Mouse (Mus musculus): ENCODE measurements around the gene Ctsd. TPM values are rescaled to one million over a fixed set of nuclear protein-coding genes. Genes with fewer than 3 reads are reported as not detected.

Ctsd gene
- 1,099 and 1,150 TPM in 2 replicates for polyA plus RNA-seq (2012; ENCODE audit: insufficient read depth, insufficient read length, missing spikeins)

GRCm38 (mm10) chr7:142387419-142388148 lies at the start of gene Ctsd:
TSS of gene Ctsd (minus strand) at chr7:142388038.
- peaks cover 24% of the 10 kb centered on the region for H3K4me1 ChIP-seq (ENCODE audit: control insufficient read depth, insufficient read depth, insufficient read length, low read length)
- peak within 1 kb of the TSS; percentile 94 for H3K4me3 ChIP-seq (ENCODE audit: insufficient read depth, low read depth, low read length)
- H3K27ac ChIP-seq (replicated peaks; ENCODE audit: low read depth, low read length), result peak within 1 kb of the TSS; percentile 90

GRCm38 (mm10) chr7:142437324-142437723 lies 49.5 kb upstream of the Ctsd start:
- Histone ChIP-seq H3K4me1 (ENCODE audit: control insufficient read depth, insufficient read depth, insufficient read length, low read length) (0 out of 2 replicates have a peak, but pooled peaks cover 2% of the 10 kb centered on the region), H3K4me3 (ENCODE audit: insufficient read depth, low read depth, low read length) (no peak overlapping the region), H3K27ac (replicated peaks; ENCODE audit: low read depth, low read length) (no peak overlapping the region)

GRCm38 (mm10) chr7:142435524-142435923 lies 47.7 kb upstream of the Ctsd start:
- H3K27ac ChIP-seq (replicated peaks; ENCODE audit: low read depth, low read length), result no peak overlapping the region
- H3K4me1 ChIP-seq (ENCODE audit: control insufficient read depth, insufficient read depth, insufficient read length, low read length), result 0 out of 2 replicates have a peak, but pooled peaks cover 2% of the 10 kb centered on the region
- no peak overlapping the region for H3K4me3 ChIP-seq (ENCODE audit: insufficient read depth, low read depth, low read length)

- Histone ChIP-seq H3K4me1 (ENCODE audit: control insufficient read depth, insufficient read depth, insufficient read length, low read length) (0 out of 2 replicates have a peak, but pooled peaks cover 2% of the 10 kb centered on the region), H3K4me3 (ENCODE audit: insufficient read depth, low read depth, low read length) (no peak within 1 kb of the TSS), H3K27ac (replicated peaks; ENCODE audit: low read depth, low read length) (no peak within 1 kb of the TSS)
Measured at GRCm38 (mm10) chr7:142434137-142434865, 46.5 kb upstream of the Ctsd start, which contains the start of gene Syt8. TSS of gene Syt8 (plus strand) at chr7:142434850.

GRCm38 (mm10) chr7:142433623-142434022 lies 45.8 kb upstream of the Ctsd start:
- Histone ChIP-seq H3K27ac (replicated peaks; ENCODE audit: low read depth, low read length) (no peak overlapping the region), H3K4me1 (ENCODE audit: control insufficient read depth, insufficient read depth, insufficient read length, low read length) (0 out of 2 replicates have a peak, but pooled peaks cover 2% of the 10 kb centered on the region), H3K4me3 (ENCODE audit: insufficient read depth, low read depth, low read length) (no peak overlapping the region)

GRCm38 (mm10) chr7:142431106-142431505 lies 43.3 kb upstream of the Ctsd start:
- Histone ChIP-seq H3K4me1 (ENCODE audit: control insufficient read depth, insufficient read depth, insufficient read length, low read length) (no peaks in the 10 kb centered on the region), H3K27ac (replicated peaks; ENCODE audit: low read depth, low read length) (no peak overlapping the region), H3K4me3 (ENCODE audit: insufficient read depth, low read depth, low read length) (no peak overlapping the region)

- Histone ChIP-seq H3K27ac (replicated peaks; ENCODE audit: low read depth, low read length) (no peak overlapping the region), H3K4me1 (ENCODE audit: control insufficient read depth, insufficient read depth, insufficient read length, low read length) (no peaks in the 10 kb centered on the region), H3K4me3 (ENCODE audit: insufficient read depth, low read depth, low read length) (no peak overlapping the region)
Measured at GRCm38 (mm10) chr7:142430160-142430678, 42.4 kb upstream of the Ctsd start.

GRCm38 (mm10) chr7:142428213-142428612 lies 40.4 kb upstream of the Ctsd start:
- Histone ChIP-seq H3K4me1 (ENCODE audit: control insufficient read depth, insufficient read depth, insufficient read length, low read length) (no peaks in the 10 kb centered on the region), H3K4me3 (ENCODE audit: insufficient read depth, low read depth, low read length) (no peak overlapping the region), H3K27ac (replicated peaks; ENCODE audit: low read depth, low read length) (no peak overlapping the region)

GRCm38 (mm10) chr7:142425641-142426213 lies 37.9 kb upstream of the Ctsd start:
- H3K4me1 ChIP-seq (ENCODE audit: control insufficient read depth, insufficient read depth, insufficient read length, low read length), result no peaks in the 10 kb centered on the region
- H3K4me3 ChIP-seq (ENCODE audit: insufficient read depth, low read depth, low read length), result no peak overlapping the region
- H3K27ac ChIP-seq (replicated peaks; ENCODE audit: low read depth, low read length), result no peak overlapping the region

GRCm38 (mm10) chr7:142421826-142422225 lies 34.0 kb upstream of the Ctsd start:
- no peaks in the 10 kb centered on the region for H3K4me1 ChIP-seq (ENCODE audit: control insufficient read depth, insufficient read depth, insufficient read length, low read length)
- H3K27ac ChIP-seq (replicated peaks; ENCODE audit: low read depth, low read length), result no peak overlapping the region
- H3K4me3 ChIP-seq (ENCODE audit: insufficient read depth, low read depth, low read length), result no peak overlapping the region

GRCm38 (mm10) chr7:142419887-142420286 lies 32.0 kb upstream of the Ctsd start:
- Histone ChIP-seq H3K27ac (replicated peaks; ENCODE audit: low read depth, low read length) (no peak overlapping the region), H3K4me1 (ENCODE audit: control insufficient read depth, insufficient read depth, insufficient read length, low read length) (no peaks in the 10 kb centered on the region; the same call in 1 of the 2 replicates), H3K4me3 (ENCODE audit: insufficient read depth, low read depth, low read length) (no peak overlapping the region)

- Histone ChIP-seq H3K27ac (replicated peaks; ENCODE audit: low read depth, low read length) (no peak overlapping the region), H3K4me1 (ENCODE audit: control insufficient read depth, insufficient read depth, insufficient read length, low read length) (no peaks in the 10 kb centered on the region; the same call in 1 of the 2 replicates), H3K4me3 (ENCODE audit: insufficient read depth, low read depth, low read length) (no peak overlapping the region)
Measured at GRCm38 (mm10) chr7:142418679-142419078, 30.8 kb upstream of the Ctsd start.

- H3K4me1 ChIP-seq (ENCODE audit: control insufficient read depth, insufficient read depth, insufficient read length, low read length), result no peaks in the 10 kb centered on the region; the same call in 1 of the 2 replicates
- H3K27ac ChIP-seq (replicated peaks; ENCODE audit: low read depth, low read length), result no peak overlapping the region
- no peak overlapping the region for H3K4me3 ChIP-seq (ENCODE audit: insufficient read depth, low read depth, low read length)
Measured at GRCm38 (mm10) chr7:142418027-142418426, 30.2 kb upstream of the Ctsd start.

- Histone ChIP-seq H3K27ac (replicated peaks; ENCODE audit: low read depth, low read length) (peak overlapping the region; percentile 73), H3K4me3 (ENCODE audit: insufficient read depth, low read depth, low read length) (no peak overlapping the region), H3K4me1 (ENCODE audit: control insufficient read depth, insufficient read depth, insufficient read length, low read length) (no peaks in the 10 kb centered on the region; the same call in 1 of the 2 replicates)
Measured at GRCm38 (mm10) chr7:142416225-142416624, 28.4 kb upstream of the Ctsd start.

GRCm38 (mm10) chr7:142415314-142415713 lies 27.5 kb upstream of the Ctsd start:
- Histone ChIP-seq H3K4me1 (ENCODE audit: control insufficient read depth, insufficient read depth, insufficient read length, low read length) (no peaks in the 10 kb centered on the region; the same call in 1 of the 2 replicates), H3K4me3 (ENCODE audit: insufficient read depth, low read depth, low read length) (no peak overlapping the region), H3K27ac (replicated peaks; ENCODE audit: low read depth, low read length) (peak overlapping the region; percentile 91)

Measured in brown adipose tissue, adult 24 weeks (tissue).